Mouse (Mus musculus) bone marrow macrophage, adult 2 months (primary cell): ENCODE measurements around the gene Pds5b.

Source experiments
- CTCF ChIP-seq: IDR thresholded peaks from 2 replicates; pipeline ENCODE4 v1.5.1; 2012; ENCODE audit warnings: low read depth, mild to moderate bottlenecking, low read length, moderate library complexity
- POLR2A ChIP-seq: IDR thresholded peaks from 2 replicates; pipeline ENCODE4 v1.6.1; 2012; ENCODE audit warnings: mild to moderate bottlenecking, low read depth, low read length, borderline replicate concordance

GRCm38 (mm10) chr5:150800056-150800455 is 126.5 kb downstream of the Pds5b start:
- TF ChIP-seq CTCF (no peak), POLR2A (no peak)
